Mouse (Mus musculus): ENCODE measurements around the gene Nsrp1. TPM values are rescaled to one million over a fixed set of nuclear protein-coding genes. Genes with fewer than 3 reads are reported as not detected.

Nsrp1 gene
- polyA plus RNA-seq, 1 experiment from 2014 or later, result 56.2 TPM

DNA sequence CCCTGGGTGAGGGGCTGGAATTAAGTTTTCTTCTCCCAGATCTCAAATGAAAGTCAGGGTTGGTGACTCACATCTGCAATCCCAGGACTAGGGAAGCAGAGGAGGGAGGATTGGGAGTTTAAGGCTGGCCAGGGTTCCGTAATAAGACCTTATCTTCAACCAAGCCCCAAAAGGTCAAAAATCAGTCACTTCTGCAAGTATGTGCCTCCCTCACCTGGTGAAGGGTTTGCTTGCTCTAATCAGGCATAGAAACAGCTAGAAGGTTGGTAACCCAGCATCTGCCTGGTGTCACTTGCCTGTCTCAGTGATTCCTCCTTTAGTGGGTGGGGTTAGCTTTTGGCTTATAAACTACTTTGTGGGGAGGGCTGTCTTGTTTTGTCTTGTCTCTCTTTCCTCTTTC lies 75.9 kb downstream of the Nsrp1 start:
- H3K9me3 ChIP-seq (ENCODE audit: control insufficient read depth, low read length), result no peaks in the 10 kb centered on the region
- H3K27me3 ChIP-seq (ENCODE audit: control insufficient read depth, insufficient read depth, low read length), result peaks cover 33% of the 10 kb centered on the region
- no peak for ATAC-seq (ENCODE audit: low FRiP score)
- H3K36me3 ChIP-seq (ENCODE audit: control insufficient read depth, insufficient read depth, low read length), result no peaks in the 10 kb centered on the region
- H3K9ac ChIP-seq (ENCODE audit: low read length), result no peak overlapping the region
- H3K4me3 ChIP-seq (ENCODE audit: low read depth, low read length), result no peak overlapping the region
- H3K27ac ChIP-seq (ENCODE audit: low read depth, low read length), result no peak overlapping the region
- WGBS, result 77% methylated on average over 1 of the region's 1 CpGs
- DNase-seq (ENCODE audit: low spot score, missing footprints), result no peak
- H3K4me1 ChIP-seq (ENCODE audit: control insufficient read depth, insufficient read depth, low read length), result peaks cover 5% of the 10 kb centered on the region; the same call in 1 of the 2 replicates
- H3K4me2 ChIP-seq, result no peak overlapping the region

DNA sequence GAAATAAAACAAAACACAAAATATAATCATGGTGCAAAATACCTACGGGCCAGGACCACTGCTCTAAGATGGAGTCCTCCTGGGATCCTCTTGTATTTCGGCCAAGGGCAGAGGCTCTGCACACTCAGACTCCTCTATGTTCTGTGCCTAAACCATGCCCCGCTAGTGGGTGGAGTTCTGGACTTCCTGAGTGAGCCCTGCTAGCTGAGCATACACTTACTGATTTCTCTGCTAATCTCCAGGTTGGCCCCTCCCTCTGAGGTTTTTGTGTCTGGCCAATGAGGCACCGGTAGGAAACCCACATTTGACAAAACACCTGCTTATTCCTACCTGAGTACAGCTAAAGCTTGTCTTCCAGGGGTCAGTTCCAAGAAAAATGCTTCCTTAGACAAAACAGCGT lies 77.5 kb downstream of the Nsrp1 start:
- H3K27ac ChIP-seq (ENCODE audit: low read depth, low read length), result no peak overlapping the region
- H3K9me3 ChIP-seq (ENCODE audit: control insufficient read depth, low read length), result no peaks in the 10 kb centered on the region
- ATAC-seq (ENCODE audit: low FRiP score), result no peak
- no peak overlapping the region for H3K4me2 ChIP-seq
- no peak overlapping the region for H3K4me3 ChIP-seq (ENCODE audit: low read depth, low read length)
- H3K27me3 ChIP-seq (ENCODE audit: control insufficient read depth, insufficient read depth, low read length), result peaks cover 40% of the 10 kb centered on the region
- WGBS, result 59% methylated on average over 5 of the region's 5 CpGs
- H3K4me1 ChIP-seq (ENCODE audit: control insufficient read depth, insufficient read depth, low read length), result peaks cover 5% of the 10 kb centered on the region; the same call in 1 of the 2 replicates
- no peaks in the 10 kb centered on the region for H3K36me3 ChIP-seq (ENCODE audit: control insufficient read depth, insufficient read depth, low read length)
- no peak for DNase-seq (ENCODE audit: low spot score, missing footprints)
- no peak overlapping the region for H3K9ac ChIP-seq (ENCODE audit: low read length)

DNA sequence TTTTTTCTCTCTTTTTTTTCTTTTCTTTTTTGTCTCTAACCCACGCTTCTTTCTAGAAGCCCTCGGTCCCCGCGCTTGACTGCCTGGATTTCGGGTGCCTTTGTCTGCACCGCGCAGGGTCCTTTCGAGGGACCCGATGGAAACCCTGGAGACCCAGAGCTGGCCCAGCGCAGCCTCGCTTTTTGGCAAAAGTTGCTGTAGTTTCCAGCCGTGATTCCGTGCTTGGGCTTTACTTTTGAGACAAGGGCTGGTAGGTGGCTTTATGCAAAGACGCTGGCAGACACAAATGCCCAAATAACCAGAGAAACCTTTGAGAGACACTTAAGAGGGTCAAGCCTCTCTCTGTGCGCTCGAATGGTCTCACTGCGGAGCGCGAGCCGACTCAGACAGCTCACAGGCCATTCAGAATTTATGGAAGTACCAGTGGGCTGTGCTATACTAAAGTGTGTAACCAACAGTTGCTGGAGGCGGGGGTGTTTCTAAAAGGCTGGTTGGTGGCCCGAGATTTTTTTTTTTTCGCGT lies 79.5 kb downstream of the Nsrp1 start:
- DNase-seq (ENCODE audit: low spot score, missing footprints) (peak; percentile 97), ATAC-seq (ENCODE audit: low FRiP score) (no peak)
- Histone ChIP-seq H3K4me1 (ENCODE audit: control insufficient read depth, insufficient read depth, low read length) (peaks cover 5% of the 10 kb centered on the region; the same call in 1 of the 2 replicates), H3K27me3 (ENCODE audit: control insufficient read depth, insufficient read depth, low read length) (peaks cover 40% of the 10 kb centered on the region), H3K27ac (ENCODE audit: low read depth, low read length) (no peak overlapping the region), H3K36me3 (ENCODE audit: control insufficient read depth, insufficient read depth, low read length) (no peaks in the 10 kb centered on the region), H3K9me3 (ENCODE audit: control insufficient read depth, low read length) (no peaks in the 10 kb centered on the region), H3K4me2 (peak overlapping the region; percentile 58), H3K9ac (ENCODE audit: low read length) (peak overlapping the region; percentile 14; the same call in 1 of the 2 replicates), H3K4me3 (ENCODE audit: low read depth, low read length) (peak overlapping the region; percentile 34)
- WGBS, result 11% methylated on average over 24 of the region's 24 CpGs

DNA sequence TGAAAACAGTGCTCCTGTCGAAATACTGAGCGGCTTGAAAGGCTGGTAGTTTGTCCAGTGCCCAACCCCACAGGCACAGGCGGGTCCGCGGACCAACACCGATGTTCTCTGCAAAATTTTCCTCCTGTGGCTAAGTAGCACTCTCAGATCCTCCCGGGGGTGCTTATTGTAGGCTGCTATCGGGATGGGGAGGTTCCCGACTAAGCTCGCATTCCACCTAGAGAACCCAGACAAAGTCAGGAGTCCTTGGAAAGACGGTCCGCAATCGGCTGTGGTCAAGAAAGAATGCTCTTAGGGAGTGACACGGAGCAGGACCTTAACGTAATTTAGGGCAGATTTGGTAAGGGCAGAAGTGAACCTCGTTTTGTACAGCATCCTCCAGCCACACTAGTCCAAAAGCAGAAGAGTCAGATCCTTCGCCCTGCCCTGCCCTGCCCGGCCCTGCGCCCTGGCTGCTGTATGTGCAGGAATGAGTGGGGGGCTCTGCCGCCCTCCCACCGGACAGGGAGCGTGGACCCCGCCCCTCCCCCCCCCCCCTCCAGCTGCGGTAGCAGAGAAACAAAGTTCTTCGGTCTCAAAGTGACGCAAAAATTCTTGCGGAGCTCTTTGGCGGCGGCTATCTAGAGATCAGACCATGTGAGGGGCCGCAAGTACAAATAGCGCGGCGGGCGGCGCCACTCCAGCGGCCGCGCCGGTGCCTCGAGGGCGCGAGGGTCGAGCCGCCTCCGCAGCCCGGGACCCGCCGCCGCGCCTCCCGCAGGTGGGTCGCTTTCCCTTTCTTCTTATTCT lies 80.1 kb downstream of the Nsrp1 start, which contains the start of gene Slc6a4:
Gene Slc6a4, plus strand, starts transcription at position 688 of the 789 bp plus-strand sequence.
- no peak within 1 kb of the TSS for H3K27ac ChIP-seq (ENCODE audit: low read depth, low read length)
- peak within 1 kb of the TSS; percentile 58 for H3K4me2 ChIP-seq
- 1% methylated on average over 49 of the region's 52 CpGs for WGBS
- H3K27me3 ChIP-seq (ENCODE audit: control insufficient read depth, insufficient read depth, low read length), result peaks cover 40% of the 10 kb centered on the region
- no peaks in the 10 kb centered on the region for H3K9me3 ChIP-seq (ENCODE audit: control insufficient read depth, low read length)
- ATAC-seq (ENCODE audit: low FRiP score) (no peak), DNase-seq (ENCODE audit: low spot score, missing footprints) (peak; percentile 97)
- H3K4me3 ChIP-seq (ENCODE audit: low read depth, low read length), result peak within 1 kb of the TSS; percentile 34
- no peaks in the 10 kb centered on the region for H3K36me3 ChIP-seq (ENCODE audit: control insufficient read depth, insufficient read depth, low read length)
- H3K9ac ChIP-seq (ENCODE audit: low read length), result peak within 1 kb of the TSS; percentile 14; the same call in 1 of the 2 replicates
- peaks cover 5% of the 10 kb centered on the region; the same call in 1 of the 2 replicates for H3K4me1 ChIP-seq (ENCODE audit: control insufficient read depth, insufficient read depth, low read length)

DNA sequence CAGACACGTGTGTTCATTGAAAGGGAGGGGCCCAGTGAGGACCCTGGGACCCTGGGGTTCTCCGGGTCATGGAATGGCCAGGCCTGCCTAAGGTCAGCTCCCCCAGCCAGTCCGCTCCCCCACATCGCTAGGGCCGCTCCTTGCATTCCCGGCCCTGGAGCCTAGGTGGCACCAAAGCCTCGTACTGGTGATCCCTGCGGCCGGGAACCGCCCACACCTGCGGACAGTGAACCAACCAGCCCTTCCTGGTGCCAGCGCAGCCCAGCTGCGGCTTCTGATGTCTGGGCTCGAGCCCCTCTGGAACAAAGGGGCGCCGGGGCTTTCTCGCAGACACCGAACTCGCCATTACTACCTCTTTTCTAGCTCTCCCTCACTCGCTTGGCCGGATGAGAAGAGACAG lies 80.9 kb downstream of the Nsrp1 start:
- 0 out of 2 replicates have a peak overlapping the region, but pooled peaks have one; percentile 10 for H3K9ac ChIP-seq (ENCODE audit: low read length)

DNA sequence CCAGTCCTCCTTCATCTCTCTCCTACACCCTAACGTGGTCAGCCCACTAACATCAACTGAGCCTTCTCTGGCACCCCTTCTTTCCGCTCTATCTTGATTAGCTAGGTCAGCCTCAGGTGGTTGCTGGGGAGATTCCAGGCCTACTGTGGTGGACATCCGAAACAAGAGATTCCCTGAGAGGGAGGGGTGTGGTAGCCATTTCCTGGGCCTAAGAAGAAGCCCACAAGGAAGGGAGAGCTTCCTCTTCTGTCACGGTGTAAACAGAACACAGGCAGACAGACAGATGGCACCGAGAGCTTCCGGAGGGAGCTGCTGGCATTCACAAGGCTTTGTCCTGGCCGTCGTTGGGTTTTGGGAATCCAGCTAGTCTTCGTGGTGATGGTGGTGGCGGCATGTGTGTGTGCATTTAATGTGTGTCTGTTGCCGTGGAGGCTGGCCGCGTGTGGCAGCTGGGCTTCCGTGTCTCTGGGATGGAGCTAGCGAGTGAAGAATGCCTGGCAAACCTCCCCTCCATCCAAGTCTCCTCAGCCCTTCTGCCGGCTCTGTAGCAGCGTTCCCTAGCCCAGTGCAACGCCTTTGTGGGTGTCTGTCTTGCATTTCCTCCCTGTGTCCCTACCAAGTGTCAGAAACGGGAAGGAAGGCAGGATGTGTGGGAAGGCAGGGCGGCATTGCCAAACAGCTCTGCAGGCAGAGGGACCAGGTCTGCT lies 82.1 kb downstream of the Nsrp1 start:
- 65% methylated on average over 20 of the region's 20 CpGs for WGBS
- Histone ChIP-seq H3K27me3 (ENCODE audit: control insufficient read depth, insufficient read depth, low read length) (peaks cover 40% of the 10 kb centered on the region), H3K9me3 (ENCODE audit: control insufficient read depth, low read length) (no peaks in the 10 kb centered on the region), H3K4me2 (no peak overlapping the region), H3K4me3 (ENCODE audit: low read depth, low read length) (no peak overlapping the region), H3K27ac (ENCODE audit: low read depth, low read length) (no peak overlapping the region), H3K36me3 (ENCODE audit: control insufficient read depth, insufficient read depth, low read length) (no peaks in the 10 kb centered on the region), H3K4me1 (ENCODE audit: control insufficient read depth, insufficient read depth, low read length) (peaks cover 5% of the 10 kb centered on the region; the same call in 1 of the 2 replicates), H3K9ac (ENCODE audit: low read length) (no peak overlapping the region)
- no peak for ATAC-seq (ENCODE audit: low FRiP score)
- no peak for DNase-seq (ENCODE audit: low spot score, missing footprints)

More for the DNA sequence above, 80.9 kb downstream of the Nsrp1 start:
- Histone ChIP-seq H3K27me3 (ENCODE audit: control insufficient read depth, insufficient read depth, low read length) (peaks cover 40% of the 10 kb centered on the region), H3K4me1 (ENCODE audit: control insufficient read depth, insufficient read depth, low read length) (peaks cover 5% of the 10 kb centered on the region; the same call in 1 of the 2 replicates), H3K36me3 (ENCODE audit: control insufficient read depth, insufficient read depth, low read length) (no peaks in the 10 kb centered on the region), H3K9me3 (ENCODE audit: control insufficient read depth, low read length) (no peaks in the 10 kb centered on the region), H3K27ac (ENCODE audit: low read depth, low read length) (no peak overlapping the region), H3K4me3 (ENCODE audit: low read depth, low read length) (peak overlapping the region; percentile 34), H3K4me2 (peak overlapping the region; percentile 58)
- peak; percentile 99 for DNase-seq (ENCODE audit: low spot score, missing footprints)
- 2% methylated on average over 21 of the region's 21 CpGs for WGBS
- peak; percentile 75 for ATAC-seq (ENCODE audit: low FRiP score)

MicroRNAs within 50 kb of the gene (microRNA counts, 519-probe panel; counts per million panel counts)
- microRNA mmu-miR-423-3p (5,162 counts per million, percentile 60 among the panel's probes with 10 or more counts), microRNA mmu-miR-423-5p (5,119 counts per million, percentile 57 among the panel's probes with 10 or more counts)

Small RNA genes lying within 50 kb of the gene (microRNA-seq; reads per million reads assigned to microRNA genes)
- 4,144 reads per million, percentile 89 among the genes with 10 or more reads in this experiment for gene Mir423

Other genes starting within 250 kb of the Nsrp1 start
- 14.4 and 16.5 TPM in 2 replicates for gene Cpd, start 231.4 kb downstream of the Nsrp1 start, polyA plus RNA-seq (2014; fragmentation: Nextera tagmentation; extraction: Ambion mirVana)
- not detected in 2 replicates for gene Tmigd1, start 176.3 kb downstream of the Nsrp1 start, polyA plus RNA-seq (2014; fragmentation: Nextera tagmentation; extraction: Ambion mirVana)
- gene Blmh, start 153.6 kb downstream of the Nsrp1 start, polyA plus RNA-seq (2014; fragmentation: Nextera tagmentation; extraction: Ambion mirVana), result 183 and 197 TPM in 2 replicates
- gene Slc6a4, start 79.8 kb downstream of the Nsrp1 start, polyA plus RNA-seq (2014; fragmentation: Nextera tagmentation; extraction: Ambion mirVana), result 0.57 TPM in 2 replicates
- 0.18 and 0.25 TPM in 2 replicates for gene Efcab5, start 110.5 kb upstream of the Nsrp1 start, polyA plus RNA-seq (2014; fragmentation: Nextera tagmentation; extraction: Ambion mirVana)
- gene Ssh2, start 137.9 kb upstream of the Nsrp1 start, polyA plus RNA-seq (2014; fragmentation: Nextera tagmentation; extraction: Ambion mirVana), result 13.0 and 13.2 TPM in 2 replicates